Mouse (Mus musculus) ES-E14 (cell line): ENCODE data around the gene Dapl1. TPM values are rescaled to one million over a fixed set of nuclear protein-coding genes. Genes with fewer than 3 reads are reported as not detected.

Experiments used
- DNase-seq: peaks from one replicate; pipeline ENCODE4 v3.0.0-alpha.2; 2013; ENCODE audit warnings: low read depth, low spot score
- H3K27ac ChIP-seq: 2 replicates; pipeline ENCODE4 v1.5.1; 2012; ENCODE audit warnings: low read depth, mild to moderate bottlenecking, low read length, moderate library complexity, mixed read lengths; ENCODE audit not compliant: poor library complexity, insufficient read depth, severe bottlenecking
- H3K36me3 ChIP-seq: 2 replicates; pipeline ENCODE4 v1.6.1; 2012; ENCODE audit warnings: mild to moderate bottlenecking, low read length, moderate library complexity, mixed read lengths; ENCODE audit not compliant: control insufficient read depth, poor library complexity, insufficient read depth, severe bottlenecking
- H3K4me1 ChIP-seq, 2 experiments: fragments of 150-350 bp in 1 of 2; sonication (generic) in 1 of 2; 2 replicates each; pipeline ENCODE4 v1.6.1; 2012; ENCODE audit warnings: low read length in 2 of 2, mild to moderate bottlenecking in 1 of 2, mixed read lengths in 1 of 2; ENCODE audit not compliant: control insufficient read depth in 2 of 2, insufficient read depth in 2 of 2, poor library complexity in 1 of 2
- H3K4me3 ChIP-seq, 2 experiments: fragments of 150-350 bp in 1 of 2; sonication (generic) in 1 of 2; 2 replicates each; pipeline ENCODE4 v1.5.1; 2012; ENCODE audit warnings: low read length in 2 of 2, low read depth in 1 of 2, mild to moderate bottlenecking in 1 of 2, mixed read lengths in 1 of 2; ENCODE audit not compliant: insufficient read depth in 1 of 2, poor library complexity in 1 of 2, severe bottlenecking in 1 of 2
- H3K9ac ChIP-seq: 2 replicates; pipeline ENCODE4 v1.6.1; 2012; ENCODE audit warnings: low read depth, mild to moderate bottlenecking, low read length, mixed read lengths; ENCODE audit not compliant: poor library complexity, insufficient read depth, severe bottlenecking
- H3K9me3 ChIP-seq: fragments of 150-350 bp; sonication (generic); 2 replicates; pipeline ENCODE4 v1.6.1; 2012; ENCODE audit warnings: low read depth, mild to moderate bottlenecking, low read length; ENCODE audit not compliant: control insufficient read depth, insufficient read depth
- CHD2 ChIP-seq: IDR thresholded peaks from 2 replicates; pipeline ENCODE4 v1.6.1; 2014; ENCODE audit warnings: mild to moderate bottlenecking, low read depth, low read length, inconsistent platforms
- HCFC1 ChIP-seq: IDR thresholded peaks from 2 replicates; pipeline ENCODE4 v1.6.1; 2012; ENCODE audit warnings: low read length, inconsistent platforms, borderline replicate concordance; ENCODE audit not compliant: insufficient read depth
- MAFK ChIP-seq: IDR thresholded peaks from 2 replicates; pipeline ENCODE4 v1.6.1; 2014; ENCODE audit warnings: mild to moderate bottlenecking, low read depth, low read length, inconsistent platforms; ENCODE audit not compliant: insufficient read depth
- ZC3H11A ChIP-seq: IDR thresholded peaks from 2 replicates; pipeline ENCODE4 v1.6.1; 2012; ENCODE audit warnings: low read depth, mild to moderate bottlenecking, inconsistent platforms, low read length, borderline replicate concordance
- ZNF384 ChIP-seq: IDR thresholded peaks from 2 replicates; pipeline ENCODE4 v1.6.1; 2012; ENCODE audit warnings: low read depth, low read length, inconsistent platforms
- in situ Hi-C, 2 experiments: fragments of 600-800 bp; cut with MboI; formaldehyde crosslinking; loops; one replicate each; pipeline ENCODE4 v1.15.1; 2025; ENCODE audit warnings: low sequenced_read_pairs in 2 of 2, inconsistent platforms in 1 of 2; ENCODE audit not compliant: unreplicated experiment in 2 of 2
- total RNA-seq: library from RNA; depleted of rRNA; stranded (reverse); fragments of 300-350 nt; gene quantifications from 2 replicates; pipeline ENCODE4 v1.2.3, GENCODE M21; 2012

Gene Dapl1
- total RNA-seq, 1 experiment = not detected

GRCm38 (mm10) chr2:59509061-59509460 lies 24.6 kb downstream of the Dapl1 start:
- H3K27ac ChIP-seq = no peak overlapping the region
- no peak for TF ChIP-seq CHD2
- TF ChIP-seq ZNF384 = no peak
- no peak for TF ChIP-seq HCFC1
- TF ChIP-seq MAFK = no peak
- TF ChIP-seq ZC3H11A = no peak
- no peaks in the 10 kb centered on the region for H3K4me1 ChIP-seq
- H3K9me3 ChIP-seq = no peaks in the 10 kb centered on the region
- H3K4me3 ChIP-seq = no peak overlapping the region
- H3K36me3 ChIP-seq = no peaks in the 10 kb centered on the region
- DNase-seq = no peak
- in situ Hi-C loops = no loop called here
- H3K9ac ChIP-seq = no peak overlapping the region

- TF ChIP-seq CHD2 (no peak), HCFC1 (no peak), MAFK (no peak)
- H3K27ac ChIP-seq = no peak overlapping the region
- in situ Hi-C loops = no loop called here
- H3K36me3 ChIP-seq = no peaks in the 10 kb centered on the region
- H3K4me1 ChIP-seq = no peaks in the 10 kb centered on the region
- no peak for DNase-seq
- no peak overlapping the region for H3K9ac ChIP-seq
- H3K4me3 ChIP-seq = no peak overlapping the region
- no peaks in the 10 kb centered on the region for H3K9me3 ChIP-seq
Measured at GRCm38 (mm10) chr2:59510416-59510815, 26.0 kb downstream of the Dapl1 start.

- no peaks in the 10 kb centered on the region for H3K9me3 ChIP-seq
- no peak for DNase-seq
- H3K9ac ChIP-seq = no peak overlapping the region
- H3K27ac ChIP-seq = no peak overlapping the region
- TF ChIP-seq MAFK (no peak), ZNF384 (no peak), CHD2 (no peak), HCFC1 (no peak), ZC3H11A (no peak)
- no peaks in the 10 kb centered on the region for H3K36me3 ChIP-seq
- H3K4me3 ChIP-seq = no peak overlapping the region
- in situ Hi-C loops = no loop called here
- no peaks in the 10 kb centered on the region for H3K4me1 ChIP-seq
Measured at GRCm38 (mm10) chr2:59510882-59511281, 26.4 kb downstream of the Dapl1 start.

- Histone ChIP-seq H3K36me3 (no peaks in the 10 kb centered on the region), H3K4me3 (no peak overlapping the region), H3K9ac (no peak overlapping the region), H3K9me3 (no peaks in the 10 kb centered on the region), H3K4me1 (peaks cover 4 to 8% of the 10 kb centered on the region in 2 experiments; a peak in 3 of 4 replicates), H3K27ac (no peak overlapping the region)
- in situ Hi-C loops = no loop called here
- DNase-seq = no peak
- TF ChIP-seq MAFK (no peak), ZC3H11A (no peak), CHD2 (no peak), HCFC1 (no peak), ZNF384 (no peak)
Measured at GRCm38 (mm10) chr2:59520663-59521062, 36.2 kb downstream of the Dapl1 start.
